Mouse (Mus musculus): ENCODE measurements around the gene Pla2g4e.

DNA sequence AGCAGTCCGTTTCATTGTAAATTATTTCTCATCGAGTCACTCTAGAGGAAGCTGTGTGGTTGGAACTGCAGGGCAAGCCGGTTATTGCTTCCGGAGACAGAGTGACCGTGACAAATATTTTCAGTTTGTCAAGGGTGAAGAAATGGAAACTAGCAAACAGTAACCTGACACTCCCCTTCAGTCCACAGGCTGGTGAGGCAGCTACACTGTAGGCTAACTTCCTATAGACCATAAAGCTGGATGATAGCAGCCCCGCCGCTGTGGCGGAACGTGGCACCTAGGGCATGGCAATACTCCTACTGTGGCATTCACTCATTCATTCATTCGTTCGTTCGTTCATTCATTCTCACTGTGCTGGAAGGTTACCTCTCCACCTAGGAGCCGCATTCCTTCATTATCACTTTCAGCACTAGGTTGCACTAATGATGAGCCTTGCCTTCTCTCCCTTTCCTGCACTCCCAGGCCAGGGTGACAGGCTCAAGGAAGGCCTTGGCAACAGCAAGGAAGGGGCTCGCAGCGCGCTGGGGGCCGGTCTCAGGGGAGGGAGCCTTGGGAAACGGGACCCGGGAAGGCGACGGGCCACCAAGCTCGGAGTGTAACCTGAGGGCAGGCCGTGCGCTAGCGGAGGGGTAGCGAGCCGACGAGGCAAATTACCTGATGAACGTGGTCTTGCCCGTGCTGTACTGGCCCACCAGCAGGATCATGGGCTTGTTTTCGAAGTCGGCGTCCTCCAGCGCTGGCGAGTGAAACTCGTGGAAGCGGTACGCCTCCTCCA lies 91.4 kb downstream of the Pla2g4e start:
- TF ChIP-seq CTCF (IDR thresholded peaks at IDR 0.05; ENCODE audit: low read depth) (no peak), EP300 (IDR thresholded peaks at IDR 0.05; ENCODE audit: low read depth) (no peak)
